Mouse (Mus musculus) left cerebral cortex, adult 18-20 months (tissue): Measurements from ENCODE around the gene Gm14419. TPM values are rescaled to one million over a fixed set of nuclear protein-coding genes. Genes with fewer than 3 reads are reported as not detected.
"Not testable (repeated sequence)": the region's sequence is repeated elsewhere in the genome, so short reads cannot be mapped to it uniquely, and the experiment has no call there.

ENCODE experiments used
- DNase-seq, 2 experiments: peaks; one replicate each; pipeline ENCODE4 v3.0.0; 2021 to 2022; ENCODE audit warnings: low spot score in 2 of 2, mixed read lengths in 1 of 2
- long read RNA-seq, 2 experiments: library from polyadenylated mRNA; stranded (forward); transcript quantifications; one replicate each; pipeline ENCODE4 v2.0.0; 2021
- total RNA-seq, 2 experiments: library from RNA; stranded (reverse); gene quantifications; 2 replicates each; pipeline ENCODE4 v1.2.3; 2021

The Gm14419 gene
- 10 to 100 TPM; 65.1 to 67.9 TPM for total RNA-seq
- long read RNA-seq, experiment 1, transcript Gm14419-203 (4 exons, 752 nt), result major isoform, 11 of 11 reads
- long read RNA-seq, experiment 1, partial matches to known transcripts, result 0 of 11 reads
- long read RNA-seq, experiment 1, other reads (novel, unspliced or antisense), result 0 of 11 reads
- long read RNA-seq, experiment 2, transcript Gm14419-203 (4 exons, 752 nt), result major isoform, 15 of 16 reads
- long read RNA-seq, experiment 2, partial matches to known transcripts, result 0 of 16 reads
- long read RNA-seq, experiment 2, other reads (novel, unspliced or antisense), result 1 of 16 reads

- not testable (repeated sequence) for DNase-seq
Observed at GRCm38 (mm10) chr2:177000656-177001055, at the start of gene Gm14419. Gm14419 (plus strand) TSS chr2:177000956.

Other genes with a start within 250 kb of the Gm14419 start
- gene Gm14295, start 202.3 kb upstream of the Gm14419 start, total RNA-seq, result 10 to 100 TPM; 18.6 to 20.2 TPM
- not detected for gene Gm14408, start 169.8 kb upstream of the Gm14419 start, total RNA-seq
- gene Gm14296, start 73.1 kb upstream of the Gm14419 start, total RNA-seq, result 10 to 100 TPM; 15.8 to 17.3 TPM
- 1 to 10 TPM; 1.0 to 1.2 TPM for gene Gm14401, start 73.4 kb downstream of the Gm14419 start, total RNA-seq
- gene Gm14410, start 205.5 kb downstream of the Gm14419 start, total RNA-seq, result 10 to 100 TPM; 35.8 to 44.6 TPM